Mouse (Mus musculus): Measurements from ENCODE around the gene Agbl2. TPM values are rescaled to one million over a fixed set of nuclear protein-coding genes. Genes with fewer than 3 reads are reported as not detected.
"Not testable (repeated sequence)": the region's sequence is repeated elsewhere in the genome, so short reads cannot be mapped to it uniquely, and the experiment has no call there.

Agbl2 gene
- polyA plus RNA-seq, 1 experiment from 2014 or later: 0.51 TPM

GRCm38 (mm10) chr2:90824528-90824927 lies 42.0 kb downstream of the Agbl2 start:
- H3K36me3 ChIP-seq (ENCODE audit: control insufficient read depth, insufficient read depth, low read length); H3K27ac ChIP-seq (ENCODE audit: low read length); ATAC-seq; H3K27me3 ChIP-seq (ENCODE audit: control insufficient read depth, insufficient read depth, low read depth, low read length); H3K9me3 ChIP-seq (replicated peaks; ENCODE audit: control insufficient read depth, low read length, poor library complexity, severe bottlenecking); H3K4me3 ChIP-seq (ENCODE audit: low read depth, low read length); H3K9ac ChIP-seq (ENCODE audit: low read depth, low read length); H3K4me1 ChIP-seq (ENCODE audit: control insufficient read depth, insufficient read depth, low read length); H3K4me2 ChIP-seq (ENCODE audit: low read length): not testable (repeated sequence)
- 85% methylated on average over 10 of the region's 10 CpGs for WGBS

GRCm38 (mm10) chr2:90825515-90826172 lies 43.1 kb downstream of the Agbl2 start:
- no peak overlapping the region for H3K4me2 ChIP-seq (ENCODE audit: low read length)
- WGBS: 84% methylated on average over 11 of the region's 11 CpGs
- H3K36me3 ChIP-seq (ENCODE audit: control insufficient read depth, insufficient read depth, low read length): no peaks in the 10 kb centered on the region
- no peaks in the 10 kb centered on the region for H3K9me3 ChIP-seq (replicated peaks; ENCODE audit: control insufficient read depth, low read length, poor library complexity, severe bottlenecking)
- ATAC-seq: no peak
- H3K4me1 ChIP-seq (ENCODE audit: control insufficient read depth, insufficient read depth, low read length): no peaks in the 10 kb centered on the region
- no peak overlapping the region for H3K4me3 ChIP-seq (ENCODE audit: low read depth, low read length)
- no peak overlapping the region for H3K9ac ChIP-seq (ENCODE audit: low read depth, low read length)
- H3K27me3 ChIP-seq (ENCODE audit: control insufficient read depth, insufficient read depth, low read depth, low read length): no peaks in the 10 kb centered on the region
- H3K27ac ChIP-seq (ENCODE audit: low read length): no peak overlapping the region

GRCm38 (mm10) chr2:90828739-90829138 lies 46.2 kb downstream of the Agbl2 start:
- no peak overlapping the region for H3K9ac ChIP-seq (ENCODE audit: low read depth, low read length)
- no peaks in the 10 kb centered on the region for H3K36me3 ChIP-seq (ENCODE audit: control insufficient read depth, insufficient read depth, low read length)
- H3K4me3 ChIP-seq (ENCODE audit: low read depth, low read length): no peak overlapping the region
- no peaks in the 10 kb centered on the region for H3K4me1 ChIP-seq (ENCODE audit: control insufficient read depth, insufficient read depth, low read length)
- H3K27ac ChIP-seq (ENCODE audit: low read length): no peak overlapping the region
- WGBS: 71% methylated on average over 7 of the region's 7 CpGs
- no peak overlapping the region for H3K4me2 ChIP-seq (ENCODE audit: low read length)
- ATAC-seq: no peak
- no peaks in the 10 kb centered on the region for H3K9me3 ChIP-seq (replicated peaks; ENCODE audit: control insufficient read depth, low read length, poor library complexity, severe bottlenecking)
- H3K27me3 ChIP-seq (ENCODE audit: control insufficient read depth, insufficient read depth, low read depth, low read length): no peaks in the 10 kb centered on the region

- no peak overlapping the region for H3K4me3 ChIP-seq (ENCODE audit: low read depth, low read length)
- no peak for ATAC-seq
- no peak overlapping the region for H3K4me2 ChIP-seq (ENCODE audit: low read length)
- no peak overlapping the region for H3K27ac ChIP-seq (ENCODE audit: low read length)
- no peaks in the 10 kb centered on the region for H3K27me3 ChIP-seq (ENCODE audit: control insufficient read depth, insufficient read depth, low read depth, low read length)
- H3K9me3 ChIP-seq (replicated peaks; ENCODE audit: control insufficient read depth, low read length, poor library complexity, severe bottlenecking): no peaks in the 10 kb centered on the region
- H3K36me3 ChIP-seq (ENCODE audit: control insufficient read depth, insufficient read depth, low read length): no peaks in the 10 kb centered on the region
- WGBS: 89% methylated on average over 5 of the region's 5 CpGs
- H3K9ac ChIP-seq (ENCODE audit: low read depth, low read length): no peak overlapping the region
- no peaks in the 10 kb centered on the region for H3K4me1 ChIP-seq (ENCODE audit: control insufficient read depth, insufficient read depth, low read length)
Observed at GRCm38 (mm10) chr2:90833502-90833901, 51.0 kb downstream of the Agbl2 start.

- no peaks in the 10 kb centered on the region for H3K4me1 ChIP-seq (ENCODE audit: control insufficient read depth, insufficient read depth, low read length)
- ATAC-seq: no peak
- H3K4me2 ChIP-seq (ENCODE audit: low read length): no peak overlapping the region
- H3K27ac ChIP-seq (ENCODE audit: low read length): no peak overlapping the region
- H3K27me3 ChIP-seq (ENCODE audit: control insufficient read depth, insufficient read depth, low read depth, low read length): no peaks in the 10 kb centered on the region
- H3K9ac ChIP-seq (ENCODE audit: low read depth, low read length): no peak overlapping the region
- H3K9me3 ChIP-seq (replicated peaks; ENCODE audit: control insufficient read depth, low read length, poor library complexity, severe bottlenecking): no peaks in the 10 kb centered on the region
- 91% methylated on average over 2 of the region's 2 CpGs for WGBS
- no peak overlapping the region for H3K4me3 ChIP-seq (ENCODE audit: low read depth, low read length)
- H3K36me3 ChIP-seq (ENCODE audit: control insufficient read depth, insufficient read depth, low read length): no peaks in the 10 kb centered on the region
Observed at GRCm38 (mm10) chr2:90838621-90839020, 56.1 kb downstream of the Agbl2 start.

- whole genome bisulfite sequencing: 62% methylated on average over 1 of the region's 1 CpGs
- H3K27me3 ChIP-seq (ENCODE audit: control insufficient read depth, insufficient read depth, low read depth, low read length): no peaks in the 10 kb centered on the region
- no peaks in the 10 kb centered on the region for H3K9me3 ChIP-seq (replicated peaks; ENCODE audit: control insufficient read depth, low read length, poor library complexity, severe bottlenecking)
- H3K4me1 ChIP-seq (ENCODE audit: control insufficient read depth, insufficient read depth, low read length): peaks cover 13% of the 10 kb centered on the region
- H3K4me2 ChIP-seq (ENCODE audit: low read length): no peak overlapping the region
- H3K4me3 ChIP-seq (ENCODE audit: low read depth, low read length): no peak overlapping the region
- H3K9ac ChIP-seq (ENCODE audit: low read depth, low read length): no peak overlapping the region
- no peaks in the 10 kb centered on the region for H3K36me3 ChIP-seq (ENCODE audit: control insufficient read depth, insufficient read depth, low read length)
- no peak overlapping the region for H3K27ac ChIP-seq (ENCODE audit: low read length)
- no peak for ATAC-seq
Observed at GRCm38 (mm10) chr2:90843666-90844065, 61.1 kb downstream of the Agbl2 start.

GRCm38 (mm10) chr2:90844262-90844661 lies 61.7 kb downstream of the Agbl2 start:
- no peak overlapping the region for H3K4me2 ChIP-seq (ENCODE audit: low read length)
- H3K9me3 ChIP-seq (replicated peaks; ENCODE audit: control insufficient read depth, low read length, poor library complexity, severe bottlenecking): no peaks in the 10 kb centered on the region
- no peaks in the 10 kb centered on the region for H3K36me3 ChIP-seq (ENCODE audit: control insufficient read depth, insufficient read depth, low read length)
- no peaks in the 10 kb centered on the region for H3K27me3 ChIP-seq (ENCODE audit: control insufficient read depth, insufficient read depth, low read depth, low read length)
- peaks cover 18% of the 10 kb centered on the region for H3K4me1 ChIP-seq (ENCODE audit: control insufficient read depth, insufficient read depth, low read length)
- no peak overlapping the region for H3K4me3 ChIP-seq (ENCODE audit: low read depth, low read length)
- ATAC-seq: no peak
- no peak overlapping the region for H3K27ac ChIP-seq (ENCODE audit: low read length)
- no peak overlapping the region for H3K9ac ChIP-seq (ENCODE audit: low read depth, low read length)
- 82% methylated on average over 5 of the region's 5 CpGs for WGBS

GRCm38 (mm10) chr2:90845234-90845633 lies 62.7 kb downstream of the Agbl2 start:
- peaks cover 20% of the 10 kb centered on the region for H3K4me1 ChIP-seq (ENCODE audit: control insufficient read depth, insufficient read depth, low read length)
- no peaks in the 10 kb centered on the region for H3K36me3 ChIP-seq (ENCODE audit: control insufficient read depth, insufficient read depth, low read length)
- WGBS: 83% methylated on average over 5 of the region's 5 CpGs
- no peak for ATAC-seq
- H3K27me3 ChIP-seq (ENCODE audit: control insufficient read depth, insufficient read depth, low read depth, low read length): no peaks in the 10 kb centered on the region
- H3K9ac ChIP-seq (ENCODE audit: low read depth, low read length): no peak overlapping the region
- no peaks in the 10 kb centered on the region for H3K9me3 ChIP-seq (replicated peaks; ENCODE audit: control insufficient read depth, low read length, poor library complexity, severe bottlenecking)
- no peak overlapping the region for H3K4me3 ChIP-seq (ENCODE audit: low read depth, low read length)
- H3K4me2 ChIP-seq (ENCODE audit: low read length): no peak overlapping the region
- H3K27ac ChIP-seq (ENCODE audit: low read length): no peak overlapping the region

GRCm38 (mm10) chr2:90846171-90846570 lies 63.6 kb downstream of the Agbl2 start:
- peaks cover 4% of the 10 kb centered on the region; the same call in 1 of the 2 replicates for H3K36me3 ChIP-seq (ENCODE audit: control insufficient read depth, insufficient read depth, low read length)
- peak overlapping the region; percentile 94 for H3K27ac ChIP-seq (ENCODE audit: low read length)
- H3K9me3 ChIP-seq (replicated peaks; ENCODE audit: control insufficient read depth, low read length, poor library complexity, severe bottlenecking): no peaks in the 10 kb centered on the region
- H3K4me3 ChIP-seq (ENCODE audit: low read depth, low read length): peak overlapping the region; percentile 90
- H3K27me3 ChIP-seq (ENCODE audit: control insufficient read depth, insufficient read depth, low read depth, low read length): no peaks in the 10 kb centered on the region
- H3K4me2 ChIP-seq (ENCODE audit: low read length): peak overlapping the region; percentile 69
- peak overlapping the region; percentile 92 for H3K9ac ChIP-seq (ENCODE audit: low read depth, low read length)
- WGBS: 41% methylated on average over 6 of the region's 6 CpGs
- H3K4me1 ChIP-seq (ENCODE audit: control insufficient read depth, insufficient read depth, low read length): peaks cover 20% of the 10 kb centered on the region
- ATAC-seq: no peak
